In genomic region chr3:95295321-95296102, GRCm38 (mm10) we compare ENCODE assay signal across 9 mouse cellular contexts. TPM values are rescaled to one million over a fixed set of nuclear protein-coding genes. Genes with fewer than 3 reads are reported as not detected.
DNase-seq lines count a peak whose midpoint lies in the region; ATAC-seq and TF ChIP-seq lines count a peak whose summit lies in the region.
"Had no signal": no experiment of that assay in that cellular context is flagged by ENCODE, and none has a peak within 500 bp of the region (broad histone marks: within the 10 kb centered on the region; RNA-seq: fewer than 3 reads in every experiment).

No protein-coding gene starts in this region.

- peaks cover 7% of the 10 kb centered on the region; the same call in 1 of the 2 replicates for H3K4me1 ChIP-seq in heart, embryonic 10.5 days
- peaks cover 1% of the 10 kb centered on the region; the same call in 1 of the 2 replicates for H3K4me1 ChIP-seq in heart, adult 2 months (ENCODE audit: control insufficient read depth, insufficient read depth, low read length)
- H3K4me1 ChIP-seq in midbrain, embryonic 13.5 days (replicated peaks), result no peaks in the 10 kb centered on the region
- H3K4me1 ChIP-seq in midbrain, embryonic 16.5 days (ENCODE audit: control insufficient read depth, insufficient read depth, low read length), result no peaks in the 10 kb centered on the region
- no peaks in the 10 kb centered on the region; the same call in 1 of the 2 replicates for H3K4me1 ChIP-seq in kidney, embryonic 14.5 days (ENCODE audit: control insufficient read depth, insufficient read depth, low read length)
- peaks cover 12% of the 10 kb centered on the region; the same call in 1 of the 2 replicates for H3K4me1 ChIP-seq in stomach, embryonic 15.5 days
- H3K4me1 ChIP-seq in hindbrain, embryonic 11.5 days (replicated peaks; ENCODE audit: control insufficient read depth, insufficient read depth, low read length), result no peaks in the 10 kb centered on the region

- H3K9me3 ChIP-seq in heart, embryonic 10.5 days, result no peaks in the 10 kb centered on the region
- no peaks in the 10 kb centered on the region for H3K9me3 ChIP-seq in midbrain, embryonic 13.5 days
- H3K9me3 ChIP-seq in midbrain, embryonic 16.5 days (replicated peaks; ENCODE audit: control insufficient read depth, low read length, poor library complexity, severe bottlenecking), result no peaks in the 10 kb centered on the region
- no peaks in the 10 kb centered on the region for H3K9me3 ChIP-seq in kidney, embryonic 14.5 days (ENCODE audit: control insufficient read depth, low read length)
- no peaks in the 10 kb centered on the region for H3K9me3 ChIP-seq in stomach, embryonic 15.5 days
- no peaks in the 10 kb centered on the region for H3K9me3 ChIP-seq in hindbrain, embryonic 11.5 days (ENCODE audit: control insufficient read depth, low read length)

- H3K9ac ChIP-seq in heart, adult 2 months (ENCODE audit: low read depth, low read length), result no peak overlapping the region
- no peak overlapping the region for H3K9ac ChIP-seq in midbrain, embryonic 13.5 days (replicated peaks)
- H3K9ac ChIP-seq in midbrain, embryonic 16.5 days (ENCODE audit: low read depth, low read length), result no peak overlapping the region
- H3K9ac ChIP-seq in kidney, embryonic 14.5 days (ENCODE audit: low read depth, low read length), result no peak overlapping the region
- H3K9ac ChIP-seq in stomach, embryonic 15.5 days, result no peak overlapping the region
- no peak overlapping the region for H3K9ac ChIP-seq in hindbrain, embryonic 11.5 days (ENCODE audit: low read depth, low read length)

- 74% methylated on average over 11 of the region's 11 CpGs for whole genome bisulfite sequencing in heart, embryonic 10.5 days
- WGBS in heart, adult 2 months, result 70% methylated on average over 11 of the region's 11 CpGs
- 84% methylated on average over 11 of the region's 11 CpGs for WGBS in midbrain, embryonic 13.5 days
- WGBS in midbrain, embryonic 16.5 days, result 82% methylated on average over 11 of the region's 11 CpGs
- WGBS in kidney, embryonic 14.5 days, result 73% methylated on average over 11 of the region's 11 CpGs
- 72% methylated on average over 11 of the region's 11 CpGs for WGBS in stomach, embryonic 15.5 days
- 77% methylated on average over 11 of the region's 11 CpGs for WGBS in hindbrain, embryonic 11.5 days

- TF ChIP-seq EP300 in heart, adult 2 months (IDR thresholded peaks at IDR 0.05; ENCODE audit: insufficient read depth, low read depth, low read length), result no peak

- peak; percentile 50; the same call in 1 of the 2 replicates for ATAC-seq in midbrain, embryonic 13.5 days
- ATAC-seq in midbrain, embryonic 16.5 days, result no peak
- 0 out of 2 replicates have a peak, but pooled peaks have one; percentile 29 for ATAC-seq in kidney, embryonic 14.5 days (ENCODE audit: low FRiP score, low TSS enrichment)
- peak; percentile 23; the same call in 1 of the 2 replicates for ATAC-seq in stomach, embryonic 15.5 days (ENCODE audit: insufficient read depth, low FRiP score, low read depth)
- ATAC-seq in hindbrain, embryonic 11.5 days (ENCODE audit: low FRiP score), result no peak

- no peaks in the 10 kb centered on the region for H3K79me2 ChIP-seq in heart, adult 2 months (replicated peaks; ENCODE audit: control insufficient read depth, insufficient read depth, low read length)

- H3K27ac ChIP-seq in heart, embryonic 10.5 days, result peak overlapping the region; percentile 10; the same call in 1 of the 2 replicates
- no peak overlapping the region for H3K27ac ChIP-seq in heart, adult 2 months
- H3K27ac ChIP-seq in midbrain, embryonic 13.5 days, result no peak overlapping the region
- no peak overlapping the region for H3K27ac ChIP-seq in midbrain, embryonic 16.5 days (ENCODE audit: low read length)
- H3K27ac ChIP-seq in kidney, embryonic 14.5 days (ENCODE audit: low read depth, low read length), result no peak overlapping the region
- no peak overlapping the region for H3K27ac ChIP-seq in stomach, embryonic 15.5 days
- H3K27ac ChIP-seq in hindbrain, embryonic 11.5 days (ENCODE audit: low read depth, low read length), result no peak overlapping the region

- H3K4me3 ChIP-seq in heart, embryonic 10.5 days, result no peak overlapping the region
- H3K4me3 ChIP-seq in heart, adult 2 months, result no peak overlapping the region
- no peak overlapping the region for H3K4me3 ChIP-seq in midbrain, embryonic 13.5 days (replicated peaks)
- H3K4me3 ChIP-seq in midbrain, embryonic 16.5 days (ENCODE audit: low read depth, low read length), result no peak overlapping the region
- no peak overlapping the region for H3K4me3 ChIP-seq in kidney, embryonic 14.5 days (ENCODE audit: low read length)
- no peak overlapping the region for H3K4me3 ChIP-seq in stomach, embryonic 15.5 days (replicated peaks)
- no peak overlapping the region for H3K4me3 ChIP-seq in hindbrain, embryonic 11.5 days (ENCODE audit: low read depth, low read length)

- H3K4me2 ChIP-seq in midbrain, embryonic 13.5 days (replicated peaks), result no peak overlapping the region
- no peak overlapping the region for H3K4me2 ChIP-seq in midbrain, embryonic 16.5 days (ENCODE audit: low read length)
- H3K4me2 ChIP-seq in kidney, embryonic 14.5 days (replicated peaks; ENCODE audit: low read depth, low read length), result no peak overlapping the region
- H3K4me2 ChIP-seq in stomach, embryonic 15.5 days, result no peak overlapping the region
- H3K4me2 ChIP-seq in hindbrain, embryonic 11.5 days (replicated peaks; ENCODE audit: low read depth, low read length), result no peak overlapping the region

- intact Hi-C loops in heart, adult 2 months (cut with DNase I), result no loop called here

- no peak for DNase-seq in heart, embryonic 10.5 days (ENCODE audit: low spot score)
- no peak for DNase-seq in heart, adult 2 months
- no peak for DNase-seq in hindbrain, embryonic 11.5 days (ENCODE audit: low spot score)
- no peak for DNase-seq in cerebellum, postnatal 14 days

- no peaks in the 10 kb centered on the region for H3K27me3 ChIP-seq in heart, embryonic 10.5 days (ENCODE audit: insufficient read depth, poor library complexity, severe bottlenecking)
- H3K27me3 ChIP-seq in heart, adult 2 months (ENCODE audit: control insufficient read depth, insufficient read depth, low read length), result no peaks in the 10 kb centered on the region
- no peaks in the 10 kb centered on the region for H3K27me3 ChIP-seq in midbrain, embryonic 13.5 days
- no peaks in the 10 kb centered on the region for H3K27me3 ChIP-seq in midbrain, embryonic 16.5 days (ENCODE audit: control insufficient read depth, insufficient read depth, low read depth, low read length)
- no peaks in the 10 kb centered on the region for H3K27me3 ChIP-seq in kidney, embryonic 14.5 days (ENCODE audit: control insufficient read depth, insufficient read depth, low read length)
- H3K27me3 ChIP-seq in stomach, embryonic 15.5 days (replicated peaks), result no peaks in the 10 kb centered on the region
- no peaks in the 10 kb centered on the region for H3K27me3 ChIP-seq in hindbrain, embryonic 11.5 days (ENCODE audit: control insufficient read depth, insufficient read depth, low read length)

- peaks cover 53% of the 10 kb centered on the region for H3K36me3 ChIP-seq in heart, embryonic 10.5 days
- no peaks in the 10 kb centered on the region for H3K36me3 ChIP-seq in heart, adult 2 months (ENCODE audit: control insufficient read depth, insufficient read depth, low read length)
- peaks cover 71% of the 10 kb centered on the region for H3K36me3 ChIP-seq in midbrain, embryonic 13.5 days
- H3K36me3 ChIP-seq in midbrain, embryonic 16.5 days (ENCODE audit: control insufficient read depth, insufficient read depth, low read length), result peaks cover 11% of the 10 kb centered on the region; the same call in 1 of the 2 replicates
- peaks cover 36% of the 10 kb centered on the region for H3K36me3 ChIP-seq in kidney, embryonic 14.5 days (ENCODE audit: control insufficient read depth, insufficient read depth, low read length)
- peaks cover 45% of the 10 kb centered on the region for H3K36me3 ChIP-seq in stomach, embryonic 15.5 days
- 0 out of 2 replicates have a peak, but pooled peaks cover 4% of the 10 kb centered on the region for H3K36me3 ChIP-seq in hindbrain, embryonic 11.5 days (ENCODE audit: control insufficient read depth, insufficient read depth, low read length)

- no peak for TF ChIP-seq POLR2A in heart, adult 2 months (IDR thresholded peaks at IDR 0.05; ENCODE audit: insufficient read depth, low read depth, low read length)

- TF ChIP-seq CTCF in heart, adult 2 months (IDR thresholded peaks at IDR 0.05), result no peak

RNA-seq across cellular contexts. Expression of gene Anxa9, which starts 11.5 kb away (rescaled TPM):
- polyA plus RNA-seq in heart, embryonic 10.5 days (2016; fragmentation: Nextera tagmentation; extraction: Ambion mirVana), result 1.6 and 2.5 TPM in 2 replicates
- under 1 TPM; 0.59 to 0.68 TPM for total RNA-seq in heart, adult 2 months (2021)
- 1.1 and 1.6 TPM in 2 replicates for polyA plus RNA-seq in heart, adult 2 months (2012; rRNA removed)
- polyA plus RNA-seq in midbrain, embryonic 13.5 days (2015; fragmentation: Nextera tagmentation; extraction: Ambion mirVana), result 0.58 and 0.63 TPM in 2 replicates
- polyA plus RNA-seq in midbrain, embryonic 16.5 days (2015; fragmentation: Nextera tagmentation; extraction: Ambion mirVana), result 0.23 and 0.34 TPM in 2 replicates
- polyA plus RNA-seq in kidney, embryonic 14.5 days (2014; fragmentation: Nextera tagmentation; extraction: Ambion mirVana), result 3.7 and 4.3 TPM in 2 replicates
- polyA plus RNA-seq in stomach, embryonic 15.5 days (2015; fragmentation: Nextera tagmentation; extraction: Ambion mirVana), result 2.3 and 3.4 TPM in 2 replicates
- 1.6 and 2.1 TPM in 2 replicates for polyA plus RNA-seq in hindbrain, embryonic 11.5 days (2014; fragmentation: Nextera tagmentation; extraction: Ambion mirVana)

RNA-seq across cellular contexts. Expression of gene Prune1, which starts 13.6 kb away (rescaled TPM):
- polyA plus RNA-seq in heart, embryonic 10.5 days (2016; fragmentation: Nextera tagmentation; extraction: Ambion mirVana), result 30.7 and 31.1 TPM in 2 replicates
- 10 to 100 TPM; 23.4 to 26.1 TPM for total RNA-seq in heart, adult 2 months (2021)
- polyA plus RNA-seq in heart, adult 2 months (2012; rRNA removed), result 28.4 and 45.8 TPM in 2 replicates
- 46.4 and 50.1 TPM in 2 replicates for polyA plus RNA-seq in midbrain, embryonic 13.5 days (2015; fragmentation: Nextera tagmentation; extraction: Ambion mirVana)
- polyA plus RNA-seq in midbrain, embryonic 16.5 days (2015; fragmentation: Nextera tagmentation; extraction: Ambion mirVana), result 81.4 and 84.3 TPM in 2 replicates
- 15.4 and 22.1 TPM in 2 replicates for polyA plus RNA-seq in kidney, embryonic 14.5 days (2014; fragmentation: Nextera tagmentation; extraction: Ambion mirVana)
- polyA plus RNA-seq in stomach, embryonic 15.5 days (2015; fragmentation: Nextera tagmentation; extraction: Ambion mirVana), result 16.6 and 17.3 TPM in 2 replicates
- polyA plus RNA-seq in hindbrain, embryonic 11.5 days (2014; fragmentation: Nextera tagmentation; extraction: Ambion mirVana), result 31.0 and 31.3 TPM in 2 replicates

RNA-seq across cellular contexts. Expression of gene Mindy1, which starts 14.4 kb away (rescaled TPM):
- polyA plus RNA-seq in heart, embryonic 10.5 days (2016; fragmentation: Nextera tagmentation; extraction: Ambion mirVana), result 26.2 and 27.0 TPM in 2 replicates
- 10 to 100 TPM; 17.5 to 21.3 TPM for total RNA-seq in heart, adult 2 months (2021)
- polyA plus RNA-seq in heart, adult 2 months (2012; rRNA removed), result 32.2 and 36.9 TPM in 2 replicates
- 47.5 and 50.5 TPM in 2 replicates for polyA plus RNA-seq in midbrain, embryonic 13.5 days (2015; fragmentation: Nextera tagmentation; extraction: Ambion mirVana)
- polyA plus RNA-seq in midbrain, embryonic 16.5 days (2015; fragmentation: Nextera tagmentation; extraction: Ambion mirVana), result 42.3 and 42.5 TPM in 2 replicates
- polyA plus RNA-seq in kidney, embryonic 14.5 days (2014; fragmentation: Nextera tagmentation; extraction: Ambion mirVana), result 33.0 and 40.9 TPM in 2 replicates
- 45.8 and 51.2 TPM in 2 replicates for polyA plus RNA-seq in stomach, embryonic 15.5 days (2015; fragmentation: Nextera tagmentation; extraction: Ambion mirVana)
- 42.2 and 46.5 TPM in 2 replicates for polyA plus RNA-seq in hindbrain, embryonic 11.5 days (2014; fragmentation: Nextera tagmentation; extraction: Ambion mirVana)

RNA-seq across cellular contexts. Expression of gene Cers2, which starts 19.1 kb away (rescaled TPM):
- polyA plus RNA-seq in heart, embryonic 10.5 days (2016; fragmentation: Nextera tagmentation; extraction: Ambion mirVana), result 147 TPM in 2 replicates
- 10 to 100 TPM; 35.3 to 39.3 TPM for total RNA-seq in heart, adult 2 months (2021)
- polyA plus RNA-seq in heart, adult 2 months (2012; rRNA removed), result 65.6 and 69.1 TPM in 2 replicates
- 91.3 and 93.8 TPM in 2 replicates for polyA plus RNA-seq in midbrain, embryonic 13.5 days (2015; fragmentation: Nextera tagmentation; extraction: Ambion mirVana)
- 89.6 and 101 TPM in 2 replicates for polyA plus RNA-seq in midbrain, embryonic 16.5 days (2015; fragmentation: Nextera tagmentation; extraction: Ambion mirVana)
- 103 and 154 TPM in 2 replicates for polyA plus RNA-seq in kidney, embryonic 14.5 days (2014; fragmentation: Nextera tagmentation; extraction: Ambion mirVana)
- polyA plus RNA-seq in stomach, embryonic 15.5 days (2015; fragmentation: Nextera tagmentation; extraction: Ambion mirVana), result 138 and 146 TPM in 2 replicates
- 101 and 105 TPM in 2 replicates for polyA plus RNA-seq in hindbrain, embryonic 11.5 days (2014; fragmentation: Nextera tagmentation; extraction: Ambion mirVana)

RNA-seq across cellular contexts. Expression of gene Bnipl, which starts 44.5 kb away (rescaled TPM):
- polyA plus RNA-seq in heart, embryonic 10.5 days (2016; fragmentation: Nextera tagmentation; extraction: Ambion mirVana), result 0.22 and 0.43 TPM in 2 replicates
- not detected for total RNA-seq in heart, adult 2 months (2021)
- 0.12 and 0.25 TPM in 2 replicates for polyA plus RNA-seq in heart, adult 2 months (2012; rRNA removed)
- polyA plus RNA-seq in midbrain, embryonic 13.5 days (2015; fragmentation: Nextera tagmentation; extraction: Ambion mirVana), result 0.17 TPM in 1 of 2 replicates, not detected in the other
- polyA plus RNA-seq in midbrain, embryonic 16.5 days (2015; fragmentation: Nextera tagmentation; extraction: Ambion mirVana), result 0.30 TPM in 1 of 2 replicates, not detected in the other
- polyA plus RNA-seq in kidney, embryonic 14.5 days (2014; fragmentation: Nextera tagmentation; extraction: Ambion mirVana), result 2.1 and 2.4 TPM in 2 replicates
- 3.5 and 5.8 TPM in 2 replicates for polyA plus RNA-seq in stomach, embryonic 15.5 days (2015; fragmentation: Nextera tagmentation; extraction: Ambion mirVana)
- 0.61 and 0.73 TPM in 2 replicates for polyA plus RNA-seq in hindbrain, embryonic 11.5 days (2014; fragmentation: Nextera tagmentation; extraction: Ambion mirVana)
- total RNA-seq: hematopoietic stem cell, adult 5-6 weeks had no signal

Comparison
In these comparisons a context has a peak if more than half of its experiments do, and no peak if none do; other contexts are left out.
1. ATAC-seq: peak in midbrain, embryonic 13.5 days (single experiment), kidney, embryonic 14.5 days (single experiment) and stomach, embryonic 15.5 days (single experiment); none in midbrain, embryonic 16.5 days (single experiment) and hindbrain, embryonic 11.5 days (single experiment).